Mouse (Mus musculus): ENCODE data around the gene Timm9.
A peak's percentile ranks its signal among the peaks of the same experiment; 100 is the strongest.

- no peak for TF ChIP-seq CTCF (conservative IDR thresholded peaks at IDR 0.05 in 1 of 2, IDR thresholded peaks at IDR 0.05 in 1 of 2; ENCODE audit: low read depth in 2 of 2, low read length in 2 of 2)
- TF ChIP-seq GABPA (IDR thresholded peaks at IDR 0.05; ENCODE audit: insufficient replicate concordance, low read depth, low read length), result no peak; the same call in 1 of the 2 replicates
- no peak for TF ChIP-seq EP300 (IDR thresholded peaks at IDR 0.05; ENCODE audit: low read length)
- peak; percentile 82 for TF ChIP-seq POLR2A (IDR thresholded peaks at IDR 0.05; ENCODE audit: low read depth, low read length)
- no peak; the same call in 1 of the 2 replicates for TF ChIP-seq ZMIZ1 (IDR thresholded peaks at IDR 0.05; ENCODE audit: low read depth, low read length)
- no peak for TF ChIP-seq POLR2AphosphoS2 (IDR thresholded peaks at IDR 0.05; ENCODE audit: low read depth, low read length)
- TF ChIP-seq RCOR1 (conservative IDR thresholded peaks at IDR 0.05; ENCODE audit: low read depth, low read length), result no peak
- TF ChIP-seq MEF2A (IDR thresholded peaks at IDR 0.05; ENCODE audit: borderline replicate concordance, low read depth, low read length), result peak; percentile 37; the same call in 1 of the 2 replicates
- no peak for TF ChIP-seq USF2 (conservative IDR thresholded peaks at IDR 0.05; ENCODE audit: low read depth, low read length)
- peak; percentile 72 for TF ChIP-seq ZNF384 (IDR thresholded peaks at IDR 0.05; ENCODE audit: low read depth, low read length)
Observed at GRCm38 (mm10) chr12:71136974-71137491, 549 bp upstream of the Timm9 start.

All from CH12.LX (cell line).